Mouse (Mus musculus): ENCODE measurements at regions not wholly inside any gene's neighbourhood (a gene's known extent, or its start where the extent isn't known, plus 50 kb on each side); places are given as distances from the start of the nearest gene placed in this dataset.

GRCm38 (mm10) chr10:19412926-19413325 lies 56.6 kb downstream of the Olig3 start:
- WGBS (ENCODE audit: insufficient replicate concordance), result 48% methylated on average over 2 of the region's 2 CpGs
- Histone ChIP-seq H3K27me3 (replicated peaks) (no peaks in the 10 kb centered on the region), H3K4me1 (no peaks in the 10 kb centered on the region), H3K9ac (no peak overlapping the region), H3K9me3 (replicated peaks) (no peaks in the 10 kb centered on the region), H3K36me3 (no peaks in the 10 kb centered on the region), H3K4me3 (no peak overlapping the region), H3K4me2 (no peak overlapping the region), H3K27ac (no peak overlapping the region)
- ATAC-seq, result no peak

- Histone ChIP-seq H3K9me3 (replicated peaks) (no peaks in the 10 kb centered on the region), H3K4me1 (no peaks in the 10 kb centered on the region), H3K4me3 (no peak overlapping the region), H3K27ac (no peak overlapping the region), H3K36me3 (no peaks in the 10 kb centered on the region), H3K27me3 (replicated peaks) (no peaks in the 10 kb centered on the region), H3K4me2 (no peak overlapping the region), H3K9ac (no peak overlapping the region)
- WGBS (ENCODE audit: insufficient replicate concordance), result 60% methylated on average over 5 of the region's 5 CpGs
- ATAC-seq, result no peak
Observed at GRCm38 (mm10) chr10:19413935-19414334, 57.6 kb downstream of the Olig3 start.

- no peak overlapping the region for H3K4me3 ChIP-seq
- 53% methylated on average over 5 of the region's 5 CpGs for WGBS (ENCODE audit: insufficient replicate concordance)
- ATAC-seq, result no peak
- no peak overlapping the region for H3K4me2 ChIP-seq
- H3K9me3 ChIP-seq (replicated peaks), result no peaks in the 10 kb centered on the region
- no peaks in the 10 kb centered on the region for H3K27me3 ChIP-seq (replicated peaks)
- H3K36me3 ChIP-seq, result no peaks in the 10 kb centered on the region
- no peak overlapping the region for H3K27ac ChIP-seq
- no peaks in the 10 kb centered on the region for H3K4me1 ChIP-seq
- no peak overlapping the region for H3K9ac ChIP-seq
Observed at GRCm38 (mm10) chr10:19414834-19415233, 58.5 kb downstream of the Olig3 start.

GRCm38 (mm10) chr10:19424030-19424429 lies 67.7 kb downstream of the Olig3 start:
- Histone ChIP-seq H3K4me3 (no peak overlapping the region), H3K27ac (no peak overlapping the region), H3K36me3 (no peaks in the 10 kb centered on the region), H3K9ac (no peak overlapping the region), H3K4me2 (no peak overlapping the region), H3K4me1 (no peaks in the 10 kb centered on the region), H3K27me3 (replicated peaks) (no peaks in the 10 kb centered on the region), H3K9me3 (replicated peaks) (no peaks in the 10 kb centered on the region)
- ATAC-seq, result no peak
- WGBS (ENCODE audit: insufficient replicate concordance), result 42% methylated on average over 1 of the region's 1 CpGs

- H3K9ac ChIP-seq, result no peak overlapping the region
- whole genome bisulfite sequencing (ENCODE audit: insufficient replicate concordance), result 59% methylated on average over 3 of the region's 3 CpGs
- ATAC-seq, result no peak
- H3K4me3 ChIP-seq, result no peak overlapping the region
- H3K36me3 ChIP-seq, result no peaks in the 10 kb centered on the region
- no peaks in the 10 kb centered on the region for H3K27me3 ChIP-seq (replicated peaks)
- H3K27ac ChIP-seq, result no peak overlapping the region
- no peaks in the 10 kb centered on the region for H3K9me3 ChIP-seq (replicated peaks)
- no peak overlapping the region for H3K4me2 ChIP-seq
- no peaks in the 10 kb centered on the region for H3K4me1 ChIP-seq
Observed at GRCm38 (mm10) chr10:19424961-19425360, 68.6 kb downstream of the Olig3 start.

- H3K9me3 ChIP-seq (replicated peaks), result no peaks in the 10 kb centered on the region
- WGBS (ENCODE audit: insufficient replicate concordance), result 73% methylated on average over 3 of the region's 3 CpGs
- no peak overlapping the region for H3K4me2 ChIP-seq
- H3K36me3 ChIP-seq, result no peaks in the 10 kb centered on the region
- ATAC-seq, result no peak
- no peaks in the 10 kb centered on the region for H3K4me1 ChIP-seq
- no peak overlapping the region for H3K4me3 ChIP-seq
- no peak overlapping the region for H3K27ac ChIP-seq
- no peaks in the 10 kb centered on the region for H3K27me3 ChIP-seq (replicated peaks)
- no peak overlapping the region for H3K9ac ChIP-seq
Observed at GRCm38 (mm10) chr10:19426835-19427234, 70.5 kb downstream of the Olig3 start.

- 77% methylated on average over 4 of the region's 4 CpGs for WGBS (ENCODE audit: insufficient replicate concordance)
- H3K27ac ChIP-seq, result no peak overlapping the region
- no peak overlapping the region for H3K4me2 ChIP-seq
- no peak for ATAC-seq
- H3K4me3 ChIP-seq, result no peak overlapping the region
- H3K4me1 ChIP-seq, result no peaks in the 10 kb centered on the region
- H3K9me3 ChIP-seq (replicated peaks), result no peaks in the 10 kb centered on the region
- no peak overlapping the region for H3K9ac ChIP-seq
- no peaks in the 10 kb centered on the region for H3K36me3 ChIP-seq
- no peaks in the 10 kb centered on the region for H3K27me3 ChIP-seq (replicated peaks)
Observed at GRCm38 (mm10) chr10:19432515-19432914, 76.2 kb downstream of the Olig3 start.

- Histone ChIP-seq H3K4me2 (no peak overlapping the region), H3K9ac (no peak overlapping the region), H3K36me3 (no peaks in the 10 kb centered on the region), H3K27me3 (replicated peaks) (no peaks in the 10 kb centered on the region), H3K9me3 (replicated peaks) (no peaks in the 10 kb centered on the region), H3K4me1 (no peaks in the 10 kb centered on the region), H3K27ac (no peak overlapping the region), H3K4me3 (no peak overlapping the region)
- no peak for ATAC-seq
- WGBS (ENCODE audit: insufficient replicate concordance), result 69% methylated on average over 6 of the region's 6 CpGs
Observed at GRCm38 (mm10) chr10:19434661-19435060, 78.3 kb downstream of the Olig3 start.

- Histone ChIP-seq H3K9ac (no peak overlapping the region), H3K4me2 (no peak overlapping the region), H3K36me3 (no peaks in the 10 kb centered on the region), H3K9me3 (replicated peaks) (no peaks in the 10 kb centered on the region), H3K27me3 (replicated peaks) (no peaks in the 10 kb centered on the region), H3K4me3 (no peak overlapping the region), H3K4me1 (no peaks in the 10 kb centered on the region), H3K27ac (no peak overlapping the region)
- no peak for ATAC-seq
- WGBS (ENCODE audit: insufficient replicate concordance), result 70% methylated on average over 12 of the region's 12 CpGs
Observed at GRCm38 (mm10) chr10:19441807-19442206, 85.5 kb downstream of the Olig3 start.

GRCm38 (mm10) chr10:19443516-19443915 lies 87.2 kb downstream of the Olig3 start:
- Histone ChIP-seq H3K27ac (no peak overlapping the region), H3K4me3 (no peak overlapping the region), H3K9me3 (replicated peaks) (no peaks in the 10 kb centered on the region), H3K4me1 (no peaks in the 10 kb centered on the region), H3K36me3 (no peaks in the 10 kb centered on the region), H3K9ac (no peak overlapping the region), H3K27me3 (replicated peaks) (no peaks in the 10 kb centered on the region), H3K4me2 (no peak overlapping the region)
- WGBS (ENCODE audit: insufficient replicate concordance), result 64% methylated on average over 8 of the region's 8 CpGs
- no peak for ATAC-seq

- no peaks in the 10 kb centered on the region for H3K4me1 ChIP-seq
- no peak overlapping the region for H3K4me3 ChIP-seq
- WGBS (ENCODE audit: insufficient replicate concordance), result 68% methylated on average over 12 of the region's 12 CpGs
- ATAC-seq, result no peak
- H3K27ac ChIP-seq, result no peak overlapping the region
- no peaks in the 10 kb centered on the region for H3K27me3 ChIP-seq (replicated peaks)
- no peaks in the 10 kb centered on the region for H3K36me3 ChIP-seq
- no peak overlapping the region for H3K4me2 ChIP-seq
- no peak overlapping the region for H3K9ac ChIP-seq
- no peaks in the 10 kb centered on the region for H3K9me3 ChIP-seq (replicated peaks)
Observed at GRCm38 (mm10) chr10:19448838-19449559, 92.7 kb downstream of the Olig3 start.

- Histone ChIP-seq H3K4me2 (no peak overlapping the region), H3K36me3 (no peaks in the 10 kb centered on the region), H3K9ac (no peak overlapping the region), H3K9me3 (replicated peaks) (no peaks in the 10 kb centered on the region), H3K27me3 (replicated peaks) (no peaks in the 10 kb centered on the region), H3K27ac (no peak overlapping the region), H3K4me1 (no peaks in the 10 kb centered on the region), H3K4me3 (no peak overlapping the region)
- 71% methylated on average over 11 of the region's 11 CpGs for WGBS (ENCODE audit: insufficient replicate concordance)
- no peak for ATAC-seq
Observed at GRCm38 (mm10) chr10:19459053-19459452, 102.7 kb downstream of the Olig3 start.

GRCm38 (mm10) chr10:19459709-19460108 lies 103.4 kb downstream of the Olig3 start:
- Histone ChIP-seq H3K9me3 (replicated peaks) (no peaks in the 10 kb centered on the region), H3K4me2 (no peak overlapping the region), H3K4me1 (no peaks in the 10 kb centered on the region), H3K9ac (no peak overlapping the region), H3K27ac (no peak overlapping the region), H3K4me3 (no peak overlapping the region), H3K27me3 (replicated peaks) (no peaks in the 10 kb centered on the region), H3K36me3 (no peaks in the 10 kb centered on the region)
- ATAC-seq, result no peak
- WGBS (ENCODE audit: insufficient replicate concordance), result 73% methylated on average over 5 of the region's 5 CpGs
